Mouse (Mus musculus) thymus, postnatal 36 days (tissue): Measurements from ENCODE around the gene Cntnap4.

ENCODE experiments used
- DNase-seq, 2 experiments: peaks; one replicate each; pipeline ENCODE4 v3.0.0; 2022; ENCODE audit warnings: mixed read lengths in 2 of 2

The Cntnap4 gene

GRCm38 (mm10) chr8:112569471-112570141 is at the start of gene Cntnap4:
Cntnap4 (plus strand) TSS chr8:112570043.
- DNase-seq: no peak

- DNase-seq: no peak
These were observed 12.5 kb upstream of the Cntnap4 start for GRCm38 (mm10) chr8:112557376-112557775.

DNA sequence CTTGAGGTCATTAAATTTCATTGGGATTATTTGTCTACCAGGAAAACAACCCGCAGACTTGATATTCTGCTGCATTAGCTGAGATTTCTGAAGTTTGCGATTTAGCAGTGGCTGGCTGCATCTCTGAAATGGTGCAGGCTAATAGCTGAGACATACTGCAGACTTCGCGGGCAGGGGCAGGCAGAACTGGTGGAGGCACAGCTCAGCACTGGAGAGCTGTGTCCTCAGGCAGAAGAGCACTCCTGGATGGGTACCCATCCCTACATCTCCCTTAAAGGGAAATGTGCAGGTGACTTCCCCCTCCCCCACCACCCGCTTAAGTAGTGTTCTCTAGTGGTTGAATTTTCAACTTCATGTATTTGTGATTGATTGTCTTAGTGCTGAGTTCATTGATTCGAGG is 698 bp downstream of the Cntnap4 start:
- DNase-seq: no peak

GRCm38 (mm10) chr8:112571337-112571904 is 1.6 kb downstream of the Cntnap4 start:
- DNase-seq: no peak

- DNase-seq: no peak
These were observed 11.6 kb downstream of the Cntnap4 start for GRCm38 (mm10) chr8:112581473-112581872.

GRCm38 (mm10) chr8:112583440-112583839 is 13.6 kb downstream of the Cntnap4 start:
- no peak for DNase-seq

DNA sequence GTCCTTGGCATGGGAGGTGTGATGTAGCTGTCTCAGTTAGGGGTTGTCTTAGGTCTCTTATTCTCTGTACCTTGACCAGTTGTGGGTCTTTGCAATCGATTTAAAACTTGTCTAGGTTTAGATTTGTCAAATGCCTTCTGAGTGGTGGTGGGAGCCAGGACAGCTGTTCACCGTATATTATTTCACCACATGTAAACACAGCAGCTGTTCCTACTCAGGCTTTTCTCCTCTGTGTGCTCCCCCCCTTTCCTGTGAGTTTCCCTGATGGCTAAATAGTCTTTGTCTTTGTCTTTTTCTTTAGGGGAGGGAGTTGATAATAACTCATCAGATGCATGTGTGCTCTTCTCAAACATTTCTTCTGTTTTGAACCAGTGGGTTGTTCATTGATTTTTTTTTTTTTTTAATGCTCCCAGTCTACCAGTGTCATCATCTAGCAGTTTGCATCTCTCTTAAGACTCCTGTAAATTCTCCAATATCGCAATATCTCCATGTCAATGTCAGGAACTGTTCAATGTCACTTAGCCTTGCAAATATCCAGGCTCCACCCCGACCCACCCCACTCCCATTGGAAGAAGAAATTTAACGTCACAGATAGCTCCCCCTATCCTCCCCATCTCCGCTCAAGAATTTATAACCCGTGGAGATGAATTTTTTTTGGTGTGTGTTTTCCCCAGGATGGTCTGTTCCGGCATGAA is 18.7 kb downstream of the Cntnap4 start:
- no peak for DNase-seq

DNA sequence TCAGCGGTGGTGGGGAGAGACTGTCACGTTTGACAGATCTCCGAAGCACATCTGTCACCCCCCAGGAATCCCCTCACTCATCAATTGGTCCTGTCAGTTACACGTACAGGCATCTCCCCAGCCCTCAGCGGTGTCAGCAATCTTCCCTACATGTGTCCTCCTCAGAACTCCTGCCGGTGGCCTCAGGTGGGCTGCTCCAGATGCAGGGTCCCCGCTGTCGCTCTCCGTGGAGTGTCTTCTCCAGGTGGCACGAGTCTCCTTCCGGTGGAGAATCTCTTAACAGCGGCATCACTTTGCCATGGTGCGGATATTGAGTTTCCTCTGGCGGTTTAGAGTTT is 19.2 kb downstream of the Cntnap4 start:
- DNase-seq: no peak

DNA sequence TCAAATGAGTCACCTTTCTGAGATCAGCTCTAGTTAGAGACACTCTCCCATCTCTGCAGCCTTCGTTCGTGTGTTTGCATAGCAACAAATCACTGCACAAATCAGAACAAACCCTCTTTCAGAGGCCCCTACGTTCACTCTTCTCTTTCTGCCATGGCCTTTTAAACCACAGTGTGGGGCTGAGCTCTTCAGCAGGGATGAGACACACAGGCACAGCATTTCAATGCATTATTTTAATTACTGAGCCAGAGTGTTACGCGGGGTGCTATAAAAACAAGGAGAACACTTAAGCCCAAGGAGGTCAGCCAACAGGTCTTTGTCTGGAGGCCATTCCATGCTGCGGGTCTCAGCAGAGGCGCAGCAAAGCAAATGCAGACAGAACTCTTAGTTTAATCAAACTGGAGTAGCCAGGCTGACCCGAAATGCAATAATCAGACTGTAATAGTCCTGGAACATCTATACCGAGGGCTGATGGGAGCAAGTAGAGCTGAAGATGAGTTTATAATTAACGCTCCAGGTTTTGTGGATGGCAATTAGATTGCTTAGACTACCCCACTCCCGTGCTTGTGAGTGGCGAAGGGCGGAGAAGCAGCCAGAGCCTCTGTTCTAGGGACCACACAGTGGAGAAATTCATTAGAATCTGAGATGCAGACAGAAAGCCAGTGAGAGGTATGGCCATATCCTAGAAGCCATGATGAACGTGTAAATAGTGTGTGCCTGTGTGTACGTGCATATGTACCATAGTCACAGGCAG is 26.4 kb downstream of the Cntnap4 start:
- no peak for DNase-seq

DNA sequence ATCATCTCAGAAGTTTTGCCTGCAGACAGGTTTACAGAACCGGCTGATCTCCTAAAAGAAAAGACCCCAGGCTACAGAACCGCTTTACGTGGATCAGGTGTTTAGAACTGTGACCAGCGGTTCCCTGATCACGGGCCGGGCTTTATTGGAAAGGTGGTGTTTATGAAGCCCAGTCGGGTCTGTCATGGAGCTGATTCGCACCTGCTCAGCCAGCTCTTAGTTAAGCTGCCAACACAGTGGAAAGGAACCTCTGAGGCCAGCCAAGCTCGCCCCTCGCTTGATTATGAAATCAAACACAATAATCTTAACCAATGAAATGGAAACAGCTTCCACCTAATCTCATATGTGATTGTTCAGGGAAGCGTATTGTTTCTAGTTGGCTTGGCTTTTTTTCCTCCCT is 30.1 kb downstream of the Cntnap4 start:
- DNase-seq: no peak

DNA sequence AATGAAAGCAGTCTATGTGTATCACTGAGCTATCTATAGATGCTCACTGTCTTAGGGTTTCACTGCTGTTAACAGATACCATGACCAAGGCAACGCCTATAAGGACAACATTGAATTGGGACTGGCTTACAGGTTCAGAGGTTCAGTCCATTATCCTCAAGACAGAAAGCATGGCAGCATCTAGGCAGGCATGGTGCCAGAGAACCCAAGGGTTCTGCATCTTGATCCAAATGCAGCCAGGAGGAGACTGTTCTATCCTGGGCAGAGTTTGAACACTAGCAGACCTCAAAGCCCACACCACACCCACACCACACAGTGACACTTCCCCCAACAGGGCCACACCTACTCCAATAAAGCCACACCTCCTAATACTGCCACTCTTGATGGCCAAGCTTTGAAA is 31.3 kb downstream of the Cntnap4 start:
- DNase-seq: no peak

- no peak for DNase-seq
These were observed 40.3 kb downstream of the Cntnap4 start for GRCm38 (mm10) chr8:112610121-112610520.

DNA sequence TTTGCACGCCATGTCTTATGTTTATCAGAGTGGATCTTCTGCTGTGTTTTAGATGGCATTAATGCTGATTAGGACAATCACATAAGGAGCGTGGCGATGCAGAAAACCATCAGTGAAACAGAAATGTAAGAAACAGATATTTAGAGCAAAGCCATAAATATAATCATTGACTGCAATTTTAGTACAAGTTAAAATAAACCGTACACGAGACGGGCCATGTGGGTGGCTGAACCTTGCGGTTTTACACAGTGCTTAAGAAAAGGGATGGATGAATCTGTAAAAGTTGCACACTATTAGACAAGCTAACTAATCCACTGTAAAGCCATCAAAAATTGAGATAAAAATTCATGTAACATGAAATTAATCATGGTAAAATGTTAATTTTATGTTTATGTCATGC is 58.9 kb downstream of the Cntnap4 start:
- DNase-seq: no peak

GRCm38 (mm10) chr8:112652657-112653056 is 82.8 kb downstream of the Cntnap4 start:
- DNase-seq: no peak

- no peak for DNase-seq
These were observed 83.4 kb downstream of the Cntnap4 start for GRCm38 (mm10) chr8:112653276-112653675.

GRCm38 (mm10) chr8:112653994-112654393 is 84.2 kb downstream of the Cntnap4 start:
- DNase-seq: no peak

DNA sequence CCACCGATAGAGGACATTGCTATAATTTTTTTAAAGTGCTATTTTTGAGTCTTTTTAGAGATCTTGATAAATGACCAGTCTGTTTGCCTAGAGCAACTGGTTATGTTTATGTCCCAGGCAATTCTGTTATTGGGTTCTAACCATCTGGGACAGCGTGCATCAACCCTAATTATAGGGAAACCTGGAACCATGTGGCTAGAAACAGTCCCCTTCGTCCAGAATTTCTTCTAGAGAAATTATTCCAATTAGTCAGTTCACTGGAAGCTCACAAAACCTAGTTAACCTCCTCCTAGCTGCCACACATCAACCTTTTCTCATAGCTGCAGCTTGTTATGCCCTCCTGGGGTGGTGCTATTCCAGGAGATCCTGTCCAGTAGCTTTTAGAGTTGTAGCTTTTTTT is 94.2 kb downstream of the Cntnap4 start:
- DNase-seq: no peak

DNA sequence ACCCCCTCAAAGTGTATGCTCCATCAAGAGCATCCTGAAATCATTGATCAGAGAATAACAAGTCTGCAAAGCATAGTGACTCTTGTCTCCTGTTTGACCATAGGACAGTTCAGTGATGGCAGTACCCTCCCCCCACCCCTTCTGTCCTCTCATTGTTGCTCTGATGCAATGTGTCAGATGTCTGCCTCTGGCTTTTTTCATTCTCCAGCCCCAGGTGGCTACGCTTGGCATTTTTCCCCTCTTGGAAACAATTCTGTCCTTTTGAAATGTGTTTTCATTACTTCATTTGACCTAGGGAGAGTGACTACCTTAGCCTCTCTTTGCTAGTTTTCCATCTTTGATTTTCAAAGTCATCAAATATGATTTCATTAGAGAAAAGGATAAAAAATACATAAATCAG is 104.8 kb downstream of the Cntnap4 start:
- DNase-seq: no peak

DNA sequence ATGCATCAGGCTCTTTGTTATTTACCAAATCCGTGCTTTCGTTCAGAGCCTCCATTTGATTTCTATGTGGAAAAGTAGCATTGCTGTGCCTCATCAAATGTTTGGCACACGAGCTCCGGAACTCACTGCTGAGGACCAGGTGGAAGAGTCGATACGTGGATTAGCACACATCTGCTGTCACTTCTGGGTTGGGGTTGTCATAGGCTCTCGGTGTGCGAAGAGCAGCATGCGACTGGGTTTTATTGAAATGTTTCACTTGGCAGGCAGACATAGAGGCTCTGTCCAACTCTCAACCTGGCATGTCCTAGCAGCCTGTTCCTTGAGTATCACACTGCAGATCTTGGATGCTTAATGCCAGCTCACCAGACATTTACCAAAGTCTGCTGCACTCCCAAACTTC is 111.9 kb downstream of the Cntnap4 start:
- DNase-seq: no peak

DNA sequence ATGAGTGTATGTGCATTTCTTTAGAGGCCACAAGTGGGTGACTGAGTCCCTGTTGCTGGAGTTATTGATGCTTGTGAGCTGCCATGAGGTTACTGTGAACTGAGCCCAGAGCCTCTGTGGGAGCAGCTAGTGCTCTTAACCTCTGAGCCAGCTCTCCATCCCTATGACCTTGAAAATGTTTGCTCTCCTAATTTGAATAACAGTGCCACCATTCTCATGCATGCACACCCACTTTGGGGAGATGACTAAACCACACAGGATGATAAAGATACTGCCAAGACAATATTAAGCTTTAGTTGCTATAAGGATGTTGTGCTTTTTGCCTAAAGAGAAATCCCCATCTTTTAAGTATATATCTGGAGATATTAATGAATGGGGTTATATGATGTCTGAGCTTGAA is 125.9 kb downstream of the Cntnap4 start:
- DNase-seq: no peak

DNA sequence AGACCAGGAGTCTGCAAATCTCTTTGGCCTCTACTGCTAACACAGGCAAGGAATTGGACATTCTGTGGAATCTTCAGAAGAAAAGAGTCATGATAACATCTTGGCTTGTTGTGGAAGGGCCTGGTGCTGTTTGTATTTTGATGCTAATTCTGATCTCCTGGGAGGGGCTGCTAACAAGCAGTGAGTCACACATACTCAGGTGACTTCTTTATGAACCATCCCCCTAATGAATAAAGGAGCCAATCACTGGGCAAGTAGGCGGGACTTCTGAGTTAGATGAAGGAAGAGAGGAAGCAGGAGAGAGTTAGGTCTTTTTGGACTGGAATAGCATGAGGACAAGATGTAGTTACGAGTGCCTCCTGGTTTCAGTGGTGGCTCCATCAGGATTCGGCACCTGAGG is 128.3 kb downstream of the Cntnap4 start:
- no peak for DNase-seq

- no peak for DNase-seq
These were observed 147.1 kb downstream of the Cntnap4 start for GRCm38 (mm10) chr8:112716982-112717381.

DNA sequence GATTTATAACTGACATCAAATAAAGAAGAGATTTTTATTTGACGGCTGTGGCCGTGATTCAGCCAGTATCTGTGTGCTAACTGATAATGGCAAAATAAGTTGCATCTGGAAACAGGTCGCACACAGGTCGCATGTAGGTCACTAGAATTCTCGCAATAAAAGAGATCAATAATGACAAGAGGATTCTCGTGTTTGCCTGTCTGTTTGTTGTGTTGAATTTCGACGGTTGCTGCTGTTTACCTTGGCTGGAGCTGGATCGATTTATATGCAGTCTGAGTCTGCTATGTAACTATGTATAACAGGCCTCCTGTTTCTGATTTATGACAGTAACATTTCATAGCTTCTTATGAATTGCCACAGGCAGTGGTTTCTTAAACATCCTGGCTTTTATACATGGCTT is 155.1 kb downstream of the Cntnap4 start:
- DNase-seq: no peak
